Mouse (Mus musculus) forebrain, embryonic 14.5 days (tissue): ENCODE measurements around the gene Msmb. TPM values are rescaled to one million over a fixed set of nuclear protein-coding genes. Genes with fewer than 3 reads are reported as not detected.

ENCODE experiments used
- ATAC-seq: fragments of 200-750 bp; cut with Nextera tagmentation; 2 replicates; pipeline ENCODE4 v1.8.0; 2017; ENCODE audit warnings: mild to moderate bottlenecking, moderate library complexity
- DNase-seq: peaks from one replicate; pipeline ENCODE4 v3.0.0-alpha.2; 2015; ENCODE audit warnings: low spot score
- H3K27ac ChIP-seq: fragments of 300-500 bp; sonication (generic); 2 replicates; pipeline ENCODE4 v1.5.1; 2014; ENCODE audit warnings: low read depth, mild to moderate bottlenecking, control low read depth, low read length, moderate library complexity
- H3K27me3 ChIP-seq: fragments of 300-500 bp; sonication (generic); replicated peaks from 2 replicates; pipeline ENCODE4 v1.6.1; 2014; ENCODE audit warnings: low read length, control low read depth, mixed read lengths; ENCODE audit not compliant: control insufficient read depth, insufficient read depth
- H3K36me3 ChIP-seq: fragments of 300-500 bp; sonication (generic); 2 replicates; pipeline ENCODE4 v1.6.1; 2014; ENCODE audit warnings: low read length, control low read depth; ENCODE audit not compliant: control insufficient read depth, insufficient read depth
- H3K4me1 ChIP-seq: fragments of 300-500 bp; sonication (generic); 2 replicates; pipeline ENCODE4 v1.6.1; 2014; ENCODE audit warnings: antibody characterized with exemption, low read length, control low read depth; ENCODE audit not compliant: control insufficient read depth, insufficient read depth
- H3K4me2 ChIP-seq: fragments of 300-500 bp; sonication (generic); 2 replicates; pipeline ENCODE4 v1.6.1; 2014; ENCODE audit warnings: mild to moderate bottlenecking, control low read depth, low read length
- H3K4me3 ChIP-seq: fragments of 300-500 bp; sonication (generic); 2 replicates; pipeline ENCODE4 v1.5.1; 2014; ENCODE audit warnings: low read depth, low read length, control low read depth
- H3K9ac ChIP-seq: fragments of 300-500 bp; sonication (generic); 2 replicates; pipeline ENCODE4 v1.6.1; 2014; ENCODE audit warnings: mild to moderate bottlenecking, low read length, control low read depth, moderate library complexity
- H3K9me3 ChIP-seq: fragments of 300-500 bp; sonication (generic); replicated peaks from 2 replicates; pipeline ENCODE4 v1.6.1; 2016; ENCODE audit warnings: low read length, control low read depth, mixed read lengths; ENCODE audit not compliant: control insufficient read depth
- WGBS: fragments of 180-500 bp; shearing (Covaris S2); extraction: QIAGEN DNeasy Blood & Tissue Kit; methylation state at CpG from one replicate; pipeline ENCODE4 v1.1.7; 2014; 5-methylcytosine and 5-hydroxymethylcytosine counted together
- polyA plus RNA-seq: library from polyadenylated mRNA; unstranded; fragments of >200 nt; fragmentation: Nextera tagmentation; extraction: Ambion mirVana; gene quantifications from 2 replicates; pipeline ENCODE4 v1.2.1, GENCODE M21; 2014

Msmb gene
- not detected in 2 replicates for polyA plus RNA-seq

DNA sequence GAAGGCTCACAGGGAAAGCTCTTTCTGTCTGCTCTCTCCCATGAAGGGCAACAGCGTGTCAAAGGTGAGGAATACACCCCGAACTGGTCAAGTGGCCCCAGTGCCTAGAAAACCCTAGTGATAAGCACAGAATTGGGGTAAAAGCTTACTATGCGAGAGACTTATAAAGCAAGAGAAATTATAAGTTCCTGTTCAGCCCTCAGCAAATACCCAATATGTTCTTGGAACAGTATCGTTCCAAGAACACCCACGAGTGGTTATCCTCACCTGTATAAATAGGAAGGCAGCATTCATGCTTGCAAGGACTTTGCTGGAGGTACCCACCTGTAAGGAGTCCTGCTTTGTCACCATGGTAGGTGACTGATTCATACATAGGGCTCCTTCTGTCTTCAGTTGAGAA is at the start of gene Msmb:
Gene Msmb (plus strand): TSS at position 301 of the 400 bp plus-strand sequence.
- DNase-seq (no peak), ATAC-seq (no peak)
- Histone ChIP-seq H3K9ac (no peak within 1 kb of the TSS), H3K4me3 (no peak within 1 kb of the TSS), H3K27me3 (no peaks in the 10 kb centered on the region), H3K4me1 (no peaks in the 10 kb centered on the region), H3K9me3 (no peaks in the 10 kb centered on the region), H3K36me3 (no peaks in the 10 kb centered on the region), H3K27ac (no peak within 1 kb of the TSS), H3K4me2 (no peak within 1 kb of the TSS)
- 87% methylated on average over 5 of the region's 5 CpGs for WGBS

DNA sequence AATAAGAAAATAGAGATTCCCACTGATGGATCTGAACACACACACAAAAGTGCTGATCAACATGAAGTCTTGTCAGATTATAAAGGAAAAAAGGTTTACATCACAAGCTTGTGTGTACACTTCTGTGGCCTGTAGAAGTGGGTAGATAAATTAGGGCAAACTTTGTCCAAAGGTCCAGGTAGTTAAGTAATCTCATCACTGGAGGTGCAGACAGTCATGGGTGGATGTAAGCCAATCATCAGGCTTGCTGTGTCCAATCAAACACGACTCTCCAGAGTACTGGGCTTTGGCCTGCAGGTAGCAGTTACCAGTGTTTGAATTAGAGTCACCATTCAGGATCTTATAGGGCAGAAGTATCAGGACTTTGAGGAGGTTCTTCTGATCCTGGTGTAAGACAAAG is 48.8 kb upstream of the Msmb start:
- Histone ChIP-seq H3K36me3 (peaks cover 44% of the 10 kb centered on the region), H3K9ac (no peak overlapping the region), H3K27ac (no peak overlapping the region), H3K27me3 (no peaks in the 10 kb centered on the region), H3K9me3 (no peaks in the 10 kb centered on the region), H3K4me1 (no peaks in the 10 kb centered on the region), H3K4me3 (no peak overlapping the region), H3K4me2 (no peak overlapping the region)
- WGBS: 73% methylated on average over 1 of the region's 1 CpGs
- ATAC-seq (no peak), DNase-seq (no peak)

DNA sequence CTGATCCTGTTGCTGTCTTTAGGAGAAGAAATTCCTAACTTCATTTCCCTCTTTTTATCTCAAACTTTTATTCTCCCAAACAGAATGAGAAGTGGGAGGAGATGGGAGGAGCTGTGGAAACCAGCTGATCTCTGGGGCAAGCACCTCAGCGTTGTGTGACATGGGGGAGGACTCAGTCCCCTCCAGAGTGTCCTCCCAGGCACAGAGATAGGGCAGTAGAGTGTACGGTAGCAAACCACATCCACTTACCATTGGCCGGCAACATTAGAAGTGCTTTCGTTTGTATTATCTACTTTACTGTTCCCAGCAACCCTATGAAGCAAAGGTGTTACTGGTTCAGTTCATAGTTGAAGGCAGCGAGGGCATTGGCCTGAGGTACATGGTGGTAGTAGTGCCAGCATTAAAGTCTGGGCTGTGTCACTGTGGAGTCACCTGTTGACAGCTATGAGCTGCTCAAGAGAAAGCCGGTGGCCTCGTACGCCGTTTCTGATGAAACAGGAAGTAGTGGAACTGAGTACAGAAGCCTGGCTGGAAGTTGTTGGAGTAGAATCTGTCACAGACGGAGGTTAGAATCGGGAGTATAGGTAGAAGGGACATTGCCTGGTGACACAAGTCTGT is 48.2 kb upstream of the Msmb start:
- Histone ChIP-seq H3K9ac (no peak overlapping the region), H3K4me2 (no peak overlapping the region), H3K4me3 (no peak overlapping the region), H3K4me1 (no peaks in the 10 kb centered on the region), H3K27ac (no peak overlapping the region), H3K27me3 (no peaks in the 10 kb centered on the region), H3K9me3 (no peaks in the 10 kb centered on the region), H3K36me3 (peaks cover 46% of the 10 kb centered on the region)
- DNase-seq (no peak), ATAC-seq (no peak)
- WGBS: 93% methylated on average over 11 of the region's 11 CpGs

GRCm38 (mm10) chr14:32095646-32096045 is 46.2 kb upstream of the Msmb start:
- no peak overlapping the region for H3K9ac ChIP-seq
- no peak overlapping the region for H3K4me2 ChIP-seq
- H3K4me3 ChIP-seq: no peak overlapping the region
- H3K27me3 ChIP-seq: no peaks in the 10 kb centered on the region
- peaks cover 64% of the 10 kb centered on the region for H3K36me3 ChIP-seq
- no peak for DNase-seq
- no peaks in the 10 kb centered on the region for H3K4me1 ChIP-seq
- no peak overlapping the region for H3K27ac ChIP-seq
- no peak for ATAC-seq
- H3K9me3 ChIP-seq: no peaks in the 10 kb centered on the region
- 74% methylated on average over 5 of the region's 5 CpGs for WGBS

DNA sequence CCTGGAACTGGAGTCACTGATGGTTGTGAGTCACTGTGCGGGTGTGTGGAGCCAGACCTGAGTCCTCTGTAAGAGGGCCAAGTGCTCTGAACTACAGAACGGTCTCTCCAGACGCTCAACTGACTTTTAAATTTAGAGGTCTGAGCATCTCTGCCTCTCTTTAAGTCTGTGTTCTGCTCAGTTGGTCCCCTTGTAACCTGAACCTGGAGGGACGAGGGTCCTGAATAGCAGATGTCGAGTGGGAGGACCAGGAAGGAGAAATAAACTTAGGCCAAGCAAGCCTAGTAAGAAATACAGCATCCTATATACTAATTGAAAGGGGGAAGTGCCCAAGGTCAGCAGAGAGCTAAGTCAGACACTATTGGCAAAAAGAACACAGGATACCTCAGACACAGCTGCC is 45.1 kb upstream of the Msmb start:
- Histone ChIP-seq H3K27me3 (no peaks in the 10 kb centered on the region), H3K4me3 (no peak overlapping the region), H3K36me3 (peaks cover 64% of the 10 kb centered on the region), H3K27ac (no peak overlapping the region), H3K9me3 (no peaks in the 10 kb centered on the region), H3K9ac (no peak overlapping the region), H3K4me1 (no peaks in the 10 kb centered on the region), H3K4me2 (no peak overlapping the region)
- DNase-seq (no peak), ATAC-seq (no peak)
- WGBS: 88% methylated on average over 5 of the region's 5 CpGs

DNA sequence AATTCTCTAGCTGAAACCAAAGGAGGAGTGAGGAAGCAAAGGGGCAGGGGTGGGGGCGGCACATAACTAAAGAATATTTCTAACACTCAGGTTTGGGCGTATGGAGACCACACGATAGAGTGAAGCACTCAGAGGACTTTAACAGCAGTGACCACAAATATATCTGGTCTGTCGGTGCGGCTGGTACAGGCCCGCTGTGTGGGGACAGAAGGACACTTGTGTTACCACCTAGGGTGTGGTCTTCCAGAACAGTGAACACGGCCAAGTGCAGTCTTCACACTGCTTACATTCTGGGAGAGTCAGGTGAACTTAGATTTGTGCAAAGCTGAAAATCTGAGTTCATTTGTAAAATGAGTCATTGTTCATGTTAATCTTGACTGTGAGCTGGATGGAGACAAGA is 44.1 kb upstream of the Msmb start:
- no peak overlapping the region for H3K27ac ChIP-seq
- H3K36me3 ChIP-seq: peaks cover 65% of the 10 kb centered on the region
- H3K9ac ChIP-seq: no peak overlapping the region
- H3K27me3 ChIP-seq: no peaks in the 10 kb centered on the region
- 97% methylated on average over 7 of the region's 7 CpGs for WGBS
- ATAC-seq: no peak
- no peak overlapping the region for H3K4me3 ChIP-seq
- H3K9me3 ChIP-seq: no peaks in the 10 kb centered on the region
- no peak overlapping the region for H3K4me2 ChIP-seq
- no peaks in the 10 kb centered on the region for H3K4me1 ChIP-seq
- DNase-seq: no peak

GRCm38 (mm10) chr14:32098951-32099350 is 42.9 kb upstream of the Msmb start:
- Histone ChIP-seq H3K4me2 (no peak overlapping the region), H3K27ac (no peak overlapping the region), H3K9me3 (no peaks in the 10 kb centered on the region), H3K36me3 (peaks cover 58% of the 10 kb centered on the region), H3K27me3 (no peaks in the 10 kb centered on the region), H3K4me3 (no peak overlapping the region), H3K4me1 (no peaks in the 10 kb centered on the region), H3K9ac (no peak overlapping the region)
- DNase-seq (no peak), ATAC-seq (no peak)
- 95% methylated on average over 3 of the region's 3 CpGs for WGBS

- no peaks in the 10 kb centered on the region for H3K9me3 ChIP-seq
- H3K4me2 ChIP-seq: no peak overlapping the region
- no peak overlapping the region for H3K4me3 ChIP-seq
- H3K36me3 ChIP-seq: peaks cover 30% of the 10 kb centered on the region
- H3K9ac ChIP-seq: no peak overlapping the region
- ATAC-seq (no peak), DNase-seq (no peak)
- WGBS: 88% methylated on average over 4 of the region's 4 CpGs
- H3K27me3 ChIP-seq: no peaks in the 10 kb centered on the region
- H3K4me1 ChIP-seq: no peaks in the 10 kb centered on the region
- no peak overlapping the region for H3K27ac ChIP-seq
These were observed 38.3 kb upstream of the Msmb start for GRCm38 (mm10) chr14:32103556-32103955.

DNA sequence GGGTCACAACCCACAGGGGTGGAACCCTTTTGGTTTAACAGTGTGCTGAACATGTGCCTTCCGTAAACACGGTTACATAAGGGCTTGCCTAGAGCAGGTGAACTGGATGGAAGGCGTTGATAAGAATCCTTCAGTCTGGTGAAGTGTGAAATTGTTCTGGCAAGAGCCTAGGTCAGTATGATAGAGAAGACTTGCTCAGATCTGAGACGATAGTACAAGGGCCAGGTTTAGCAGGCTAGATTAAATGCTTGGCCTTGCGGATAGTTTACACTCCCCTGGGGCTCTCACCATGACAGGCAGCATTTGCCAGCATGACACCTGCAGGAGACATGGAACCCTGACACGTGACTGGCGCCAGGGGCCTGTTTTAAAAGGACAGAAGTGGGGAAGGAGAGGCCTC is 36.2 kb upstream of the Msmb start:
- no peak overlapping the region for H3K27ac ChIP-seq
- H3K27me3 ChIP-seq: no peaks in the 10 kb centered on the region
- H3K9me3 ChIP-seq: no peaks in the 10 kb centered on the region
- ATAC-seq (no peak), DNase-seq (no peak)
- H3K36me3 ChIP-seq: peaks cover 11% of the 10 kb centered on the region
- no peak overlapping the region for H3K4me2 ChIP-seq
- 63% methylated on average over 7 of the region's 7 CpGs for WGBS
- H3K4me3 ChIP-seq: no peak overlapping the region
- no peaks in the 10 kb centered on the region for H3K4me1 ChIP-seq
- H3K9ac ChIP-seq: no peak overlapping the region
